Mouse (Mus musculus) megakaryocyte, adult 5-6 weeks (primary cell): ENCODE data around the gene Washc1. TPM values are rescaled to one million over a fixed set of nuclear protein-coding genes. Genes with fewer than 3 reads are reported as not detected.
"Not testable (repeated sequence)": the region's sequence is repeated elsewhere in the genome, so short reads cannot be mapped to it uniquely, and the experiment has no call there.

ENCODE experiments used
- ATAC-seq: 2 replicates; pipeline ENCODE4 v1.8.0; 2016; ENCODE audit warnings: mild to moderate bottlenecking, inconsistent platforms; ENCODE audit not compliant: poor library complexity, severe bottlenecking
- total RNA-seq, 2 experiments: library from RNA; stranded (forward) in 1 of 2; stranded (reverse) in 1 of 2; fragments of 153-499, 151-499 nt in 1 of 2; fragments of 221-1000, 200-1000 nt in 1 of 2; gene quantifications; 2 replicates each; pipeline versions ENCODE4 v1.2.3 to v1.2.4; 2015 to 2017

The Washc1 gene
- total RNA-seq, 2 experiments from 2014 or later = 14.5 to 29.7 TPM

DNA sequence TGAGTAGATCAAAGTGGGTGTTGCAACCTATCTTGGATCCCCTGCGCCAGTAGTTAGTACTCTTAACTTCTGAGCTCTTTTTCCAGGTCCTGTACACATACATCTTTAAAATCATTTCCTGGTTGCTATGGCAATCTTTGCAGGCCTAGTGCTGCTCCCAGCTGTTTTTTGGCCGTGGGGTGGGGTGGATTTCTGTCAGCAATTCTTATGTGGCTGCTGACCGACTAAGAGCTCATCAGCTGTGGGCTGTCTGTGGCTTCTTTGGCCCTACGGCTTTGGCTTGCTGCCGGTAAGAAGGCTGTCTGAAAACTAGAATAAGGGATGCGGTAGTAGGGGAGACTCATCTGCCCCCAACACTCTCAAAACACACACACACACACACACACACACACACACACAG lies 599 bp upstream of the Washc1 start:
- ATAC-seq = peak; percentile 5; the same call in 1 of the 2 replicates

DNA sequence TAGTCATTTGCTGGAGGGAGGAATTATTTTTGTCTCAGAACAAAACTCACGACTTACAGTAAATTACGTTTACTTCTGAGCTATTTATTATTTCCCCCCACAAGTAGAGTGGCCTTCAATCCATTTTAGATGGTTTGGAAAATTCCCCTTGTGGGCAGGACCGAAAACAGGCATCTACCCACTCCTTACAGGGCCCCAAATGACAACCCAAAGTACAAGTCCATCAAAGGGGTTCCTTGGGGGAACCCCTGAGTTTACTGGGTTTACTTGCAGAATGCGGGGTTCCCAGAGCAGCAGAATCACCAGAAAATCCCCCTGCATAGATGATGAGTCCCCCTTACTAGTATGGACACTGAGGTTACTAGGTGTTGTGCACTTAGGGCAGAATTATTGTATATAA lies 821 bp downstream of the Washc1 start:
- ATAC-seq = no peak

DNA sequence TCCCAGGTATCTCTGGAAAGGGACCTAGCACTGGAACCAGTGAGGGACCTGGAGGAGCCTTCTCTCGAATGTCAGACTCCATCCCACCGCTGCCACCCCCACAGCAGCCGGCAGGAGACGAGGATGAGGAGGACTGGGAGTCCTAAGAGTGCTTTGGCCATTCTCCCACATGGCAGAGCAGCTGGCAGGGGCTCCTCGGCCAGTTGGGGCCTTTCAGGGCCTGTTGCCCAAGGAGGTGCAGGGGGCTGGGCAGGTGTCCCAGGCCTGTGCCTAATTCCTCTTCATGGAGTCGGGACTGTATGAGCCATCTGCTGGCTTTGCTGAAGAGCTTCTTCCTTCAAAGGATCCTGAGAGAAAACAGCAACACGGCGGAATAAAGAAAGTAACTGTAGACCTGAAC lies 7.6 kb downstream of the Washc1 start:
- ATAC-seq = no peak

DNA sequence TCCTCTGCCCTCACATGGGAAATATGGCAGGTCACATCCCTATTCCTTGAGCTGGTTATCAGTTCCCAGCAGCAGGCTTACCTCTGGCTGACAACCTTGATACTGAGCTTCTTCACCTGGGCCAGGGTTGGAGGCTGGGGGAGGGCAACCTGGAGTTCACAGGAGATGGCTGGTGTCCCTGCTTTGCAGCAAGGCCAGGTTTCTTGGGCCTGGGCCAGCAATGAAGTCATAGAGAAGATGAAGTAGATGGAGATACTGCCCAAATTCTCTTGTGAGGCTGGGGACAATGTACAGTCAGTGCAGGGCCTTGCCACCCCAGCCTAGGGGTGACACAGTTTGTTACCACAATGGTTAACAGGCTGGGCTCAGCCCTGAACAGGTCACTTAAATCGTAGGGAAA lies 9.4 kb downstream of the Washc1 start:
- no peak for ATAC-seq

DNA sequence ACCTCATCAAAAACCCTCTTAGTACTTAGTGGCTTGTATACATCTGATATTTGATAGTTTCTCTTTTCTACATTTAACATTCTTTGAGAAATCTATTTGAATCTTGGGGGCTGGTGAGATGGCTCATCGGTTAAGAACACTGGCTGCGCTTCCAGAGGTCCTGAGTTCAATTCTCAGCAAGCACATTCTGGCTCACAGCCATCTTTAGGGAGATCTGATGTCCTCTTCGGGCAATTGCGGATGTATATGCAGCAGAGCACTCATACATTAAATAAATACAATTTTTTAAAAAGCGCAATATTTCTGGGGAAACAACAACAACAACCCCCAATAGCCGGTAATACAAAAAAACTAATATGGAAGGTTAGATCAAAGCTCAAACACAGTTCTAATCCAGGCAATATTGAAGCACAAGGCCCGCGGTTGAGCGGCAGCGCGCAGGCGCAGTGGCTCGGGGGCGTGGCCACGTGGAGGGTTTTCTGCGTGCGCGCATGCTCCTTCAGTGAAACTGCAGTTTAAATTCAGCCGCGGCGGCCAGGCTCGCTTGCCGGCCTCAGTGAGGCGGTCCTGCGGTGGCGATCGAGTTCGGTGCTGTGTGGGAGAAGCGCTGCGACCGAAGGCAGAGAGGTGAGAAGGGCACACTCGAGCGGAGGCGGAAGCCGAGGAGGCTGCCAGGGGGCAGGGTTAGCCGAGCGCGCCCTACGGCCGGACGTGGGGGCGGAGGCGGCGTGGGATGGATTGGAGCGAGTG lies 11.9 kb downstream of the Washc1 start, which contains the start of gene Ddx11:
Ddx11 (plus strand) TSS at position 455 of the 750 bp plus-strand sequence.
- ATAC-seq = peak; percentile 89

DNA sequence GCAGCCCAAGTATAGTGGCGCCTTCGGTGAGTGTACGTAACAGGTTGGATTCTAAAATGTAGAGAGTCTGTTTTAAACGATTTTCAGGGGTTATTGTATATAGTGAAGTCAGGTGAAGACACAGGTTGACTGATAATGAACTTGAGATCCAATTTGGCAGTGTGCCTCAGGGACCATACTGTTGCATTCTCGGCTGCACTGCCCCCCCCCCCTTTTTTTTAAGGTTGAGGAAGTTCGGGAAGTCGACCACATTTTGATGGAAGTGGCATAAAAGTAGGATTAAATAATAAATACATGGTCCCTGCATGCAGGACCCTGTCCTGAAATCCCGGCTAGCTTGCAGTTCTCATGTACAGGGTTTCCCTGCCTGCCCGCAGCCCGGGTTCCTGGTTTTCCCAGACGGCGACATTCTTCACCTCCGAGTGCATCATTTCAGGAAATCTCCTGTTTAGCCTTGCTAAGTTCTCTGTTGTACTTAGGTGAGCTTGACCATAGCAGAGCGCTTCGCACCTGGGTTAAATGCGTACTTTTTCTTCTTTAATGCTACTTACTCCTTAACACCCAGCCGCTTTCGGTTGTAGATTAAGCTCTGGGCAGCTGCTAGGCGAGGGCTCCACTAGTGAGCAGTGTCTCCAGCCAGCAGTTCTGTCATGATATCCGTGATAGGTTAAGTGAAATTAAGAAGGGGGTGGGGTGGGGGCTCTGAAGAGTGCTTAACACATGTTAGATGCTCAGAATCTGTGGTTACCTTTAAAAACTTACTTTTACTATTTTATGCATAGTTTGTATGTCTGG lies 12.7 kb downstream of the Washc1 start:
- ATAC-seq = no peak

DNA sequence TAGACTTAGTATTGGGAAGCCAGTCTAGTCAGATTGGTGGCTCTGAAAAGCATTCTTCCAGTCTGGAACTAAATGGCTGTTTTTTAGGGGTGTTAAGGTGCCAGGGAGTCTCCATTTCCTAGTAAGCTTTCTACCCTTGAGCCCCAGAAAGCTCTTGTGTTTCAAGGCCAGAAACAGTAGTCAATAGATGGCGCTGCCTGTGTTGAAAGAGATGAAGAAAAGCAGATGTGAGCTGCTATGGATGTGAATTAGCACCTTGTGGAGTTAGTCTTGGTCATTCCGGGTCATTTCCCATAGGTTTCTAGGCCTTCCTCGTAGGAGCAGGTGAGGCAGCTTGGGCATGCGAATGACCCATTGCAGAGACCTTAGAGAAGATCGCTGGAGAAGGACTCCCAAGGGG lies 13.9 kb downstream of the Washc1 start:
- ATAC-seq = no peak

DNA sequence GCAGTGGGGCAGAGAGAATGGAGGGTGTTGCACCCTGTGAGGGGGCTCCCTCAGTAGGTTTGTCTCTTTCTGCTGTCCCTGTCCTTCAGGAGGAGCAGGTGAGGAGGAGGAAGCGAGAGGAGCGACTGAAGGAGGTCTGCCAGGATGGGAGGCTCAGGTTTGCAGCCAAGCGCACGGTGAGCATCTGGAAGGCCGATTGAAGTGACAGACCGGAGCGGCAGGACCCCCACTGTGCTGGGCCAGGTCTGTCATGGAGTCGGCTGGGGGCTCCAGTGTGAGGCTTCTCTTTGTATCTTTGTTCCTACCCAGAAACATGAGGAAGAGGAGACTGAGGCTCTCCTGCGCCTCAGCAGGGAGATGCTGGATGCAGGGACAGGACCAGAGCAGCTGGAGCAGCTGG lies 19.0 kb downstream of the Washc1 start:
- no peak for ATAC-seq

DNA sequence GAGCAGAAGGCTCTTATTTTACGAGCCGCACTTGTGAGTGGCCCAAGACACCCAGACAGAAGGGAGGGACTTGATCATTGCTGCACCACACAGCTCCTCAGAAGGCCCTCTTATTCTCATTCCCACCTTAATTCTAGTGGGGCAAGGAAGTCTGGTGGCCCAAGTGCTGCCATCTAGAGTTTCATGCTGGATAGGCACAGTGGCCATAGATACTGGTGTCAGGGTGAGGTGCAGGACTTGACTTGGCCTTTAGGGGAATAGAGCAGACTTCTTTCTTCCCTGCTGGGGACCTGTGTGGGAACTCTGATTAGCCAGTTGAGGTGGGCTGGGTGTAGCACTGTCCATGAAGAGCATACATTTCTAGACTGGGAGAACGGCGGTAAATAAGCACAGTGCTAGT lies 19.9 kb downstream of the Washc1 start:
- ATAC-seq = peak; percentile 80

DNA sequence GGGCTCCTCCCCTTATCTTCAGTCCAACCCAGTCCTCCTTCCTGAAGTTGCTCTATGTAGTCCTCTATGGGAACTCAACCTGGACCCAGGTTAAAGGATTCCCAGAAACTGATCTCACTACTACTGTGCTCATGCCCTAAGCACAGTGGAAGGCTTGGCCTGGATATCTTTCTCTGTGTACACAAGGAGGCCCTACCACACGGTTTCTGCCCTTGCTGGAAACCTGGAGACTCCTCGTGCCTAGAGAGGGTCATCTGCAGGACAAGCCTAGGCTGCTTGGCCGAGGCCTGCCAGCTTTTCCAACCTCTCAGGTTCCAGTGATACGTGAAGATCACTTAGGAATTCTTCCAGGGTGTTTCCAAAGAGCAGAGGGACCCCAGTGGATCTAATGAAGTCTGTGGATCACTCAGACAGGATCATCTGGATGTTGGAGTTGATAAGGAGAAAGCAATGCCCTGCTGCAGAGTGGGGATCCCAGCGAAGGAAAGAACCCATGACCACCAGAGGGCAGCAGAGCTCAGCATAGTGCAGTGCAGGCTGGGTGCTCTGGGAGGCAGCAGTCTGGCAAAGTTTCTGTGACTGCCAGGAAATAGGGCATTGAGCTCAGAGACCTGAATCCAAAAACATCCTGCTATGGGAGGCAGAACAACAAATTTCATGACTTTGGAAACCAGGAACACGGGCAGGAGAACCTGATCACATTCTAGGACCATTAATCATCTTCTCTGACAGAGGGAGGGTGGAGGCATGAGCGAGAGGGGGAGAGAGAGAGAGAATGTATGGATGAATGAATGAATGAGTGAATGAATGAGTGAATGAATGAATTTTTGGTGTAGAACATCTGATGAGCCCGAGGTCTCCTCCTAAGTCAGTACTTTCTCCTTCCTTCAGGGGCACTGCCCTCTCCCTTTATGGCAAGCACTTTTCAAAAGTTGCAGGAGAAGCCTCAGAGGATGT lies 41.6 kb downstream of the Washc1 start:
- peak; percentile 88 for ATAC-seq

DNA sequence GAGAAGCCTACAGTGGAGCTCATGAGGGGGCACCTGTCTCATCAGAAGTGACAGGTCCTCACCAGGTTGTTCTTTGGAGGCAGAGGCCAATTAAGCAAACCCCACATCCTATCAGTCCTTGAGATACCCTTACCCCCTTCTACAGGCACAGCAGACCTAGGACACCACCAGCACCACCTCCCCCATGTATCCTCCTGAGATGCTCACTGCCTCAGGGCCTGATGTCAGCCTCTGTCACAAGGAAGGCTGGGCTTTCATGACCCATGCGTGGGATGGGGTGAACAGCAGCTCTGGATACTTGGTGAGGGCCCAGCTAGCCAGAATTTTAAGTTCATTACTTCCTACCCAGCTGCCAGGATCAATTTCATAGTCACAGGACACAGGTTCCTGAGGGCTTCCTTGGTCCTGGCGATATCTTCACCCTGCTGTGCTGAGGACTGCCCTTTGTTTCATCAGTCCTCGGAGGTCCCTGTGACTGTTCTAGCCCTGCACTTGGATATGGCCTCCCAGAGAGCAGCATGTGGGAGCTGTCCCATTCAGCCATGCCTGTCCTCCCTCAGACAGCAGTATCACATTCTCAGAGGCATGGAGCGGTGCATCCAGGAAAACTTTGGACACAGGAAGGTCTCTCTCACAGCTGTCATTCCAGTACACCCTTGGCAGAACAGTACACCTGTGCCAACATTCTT lies 42.5 kb downstream of the Washc1 start:
- not testable (repeated sequence) for ATAC-seq

DNA sequence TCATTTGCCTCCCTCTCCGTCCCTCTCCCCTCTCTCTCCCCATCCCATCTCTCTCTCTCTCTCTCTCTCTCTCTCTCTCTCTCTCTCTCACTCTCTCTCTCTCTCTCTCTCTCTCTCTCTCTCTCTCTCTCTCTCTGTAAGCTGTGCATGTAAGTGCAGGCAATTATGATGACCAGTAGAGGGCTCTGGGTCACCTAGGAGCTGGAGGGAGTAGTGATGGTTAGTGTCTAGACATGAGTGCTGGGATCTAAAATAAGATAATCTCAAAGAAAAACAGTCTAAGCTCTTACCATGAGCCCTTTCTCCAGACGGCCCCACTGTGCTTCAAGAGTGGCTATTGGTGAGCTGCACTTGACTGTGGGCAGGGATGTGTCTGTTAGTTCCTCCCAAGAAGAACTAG lies 43.5 kb downstream of the Washc1 start:
- no peak for ATAC-seq

DNA sequence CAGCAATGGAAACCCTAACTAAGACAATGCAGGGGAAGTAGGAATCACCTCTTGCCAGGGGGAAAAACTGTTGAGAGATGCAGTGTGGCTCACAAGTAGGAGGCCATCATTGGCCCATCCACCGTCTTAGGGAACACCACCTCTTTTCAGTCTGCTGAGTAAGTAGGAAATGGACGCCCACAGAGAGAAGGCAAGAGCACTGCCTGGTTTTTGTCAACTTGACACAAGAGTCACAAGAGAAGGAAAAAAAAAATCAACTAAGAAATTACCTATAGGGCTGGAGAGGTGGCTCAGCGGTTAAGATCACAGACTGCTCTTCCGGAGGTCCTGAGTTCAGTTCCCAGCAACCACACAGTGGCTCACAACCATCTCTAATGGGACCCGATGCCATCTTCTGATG lies 46.9 kb downstream of the Washc1 start:
- no peak for ATAC-seq

DNA sequence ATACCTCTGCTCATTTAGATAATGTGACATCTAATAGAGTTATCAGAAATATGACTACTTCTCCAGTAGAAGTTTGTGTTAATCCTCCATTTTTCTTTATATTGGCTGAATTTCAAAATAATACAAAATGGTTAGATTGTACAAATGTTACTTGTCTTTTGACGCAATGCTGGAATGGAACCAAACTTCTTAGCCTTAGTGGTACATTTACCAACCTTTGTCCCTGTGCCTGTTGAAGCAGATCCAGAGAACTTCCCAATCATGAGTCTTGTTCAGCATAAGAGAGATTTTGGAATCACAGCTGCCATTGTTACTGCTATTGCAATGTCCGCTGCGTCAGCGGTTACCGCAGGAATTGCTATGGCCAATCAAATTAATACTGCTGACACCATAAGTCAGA lies 55.8 kb downstream of the Washc1 start:
- not testable (repeated sequence) for ATAC-seq

Other genes starting within 250 kb of the Washc1 start
- 32.3 and 34.9 TPM in 2 replicates for gene Ralbp1, start 225.7 kb upstream of the Washc1 start, total RNA-seq (2015)
- 102 and 104 TPM in 2 replicates for gene Ralbp1, start 225.7 kb upstream of the Washc1 start, total RNA-seq (2017)
- 6.5 and 7.3 TPM in 2 replicates for gene Twsg1, start 160.3 kb upstream of the Washc1 start, total RNA-seq (2015)
- 4.1 and 5.2 TPM in 2 replicates for gene Twsg1, start 160.3 kb upstream of the Washc1 start, total RNA-seq (2017)
- 27.6 and 37.3 TPM in 2 replicates for gene Ankrd12, start 34.5 kb upstream of the Washc1 start, total RNA-seq (2015)
- 38.4 and 56.5 TPM in 2 replicates for gene Ankrd12, start 34.5 kb upstream of the Washc1 start, total RNA-seq (2017)
- gene Ndufv2, start 10.0 kb upstream of the Washc1 start, total RNA-seq (2015) = 170 and 198 TPM in 2 replicates
- gene Ndufv2, start 10.0 kb upstream of the Washc1 start, total RNA-seq (2017) = 195 and 197 TPM in 2 replicates
- gene Ddx11, start 12.0 kb downstream of the Washc1 start, total RNA-seq (2015) = 5.2 and 6.7 TPM in 2 replicates
- gene Ddx11, start 12.0 kb downstream of the Washc1 start, total RNA-seq (2017) = 9.8 and 11.1 TPM in 2 replicates